Mouse (Mus musculus): ENCODE results near the gene Slc12a3. TPM values are rescaled to one million over a fixed set of nuclear protein-coding genes. Genes with fewer than 3 reads are reported as not detected.

Slc12a3 gene
- polyA plus RNA-seq, 1 experiment: 600 TPM

- TF ChIP-seq POLR2A (IDR thresholded peaks at IDR 0.05; ENCODE audit: low read depth, low read length): no peak
- TF ChIP-seq CTCF (conservative IDR thresholded peaks at IDR 0.05; ENCODE audit: insufficient read depth, insufficient read length, low read depth, low read length): no peak
- Histone ChIP-seq H3K36me3 (ENCODE audit: control insufficient read depth, insufficient read depth, low read length) (no peaks in the 10 kb centered on the region), H3K27me3 (replicated peaks; ENCODE audit: control insufficient read depth, insufficient read depth, low read length) (no peaks in the 10 kb centered on the region), H3K4me3 (ENCODE audit: insufficient read depth, low read depth, low read length) (no peak overlapping the region), H3K4me1 (ENCODE audit: control insufficient read depth, insufficient read depth, low read length) (no peaks in the 10 kb centered on the region), H3K27ac (ENCODE audit: insufficient read depth, low read depth, low read length) (no peak overlapping the region)
- WGBS: 81% methylated on average over 2 of the region's 2 CpGs
- no peak for DNase-seq
These were observed 14.9 kb upstream of the Slc12a3 start for GRCm38 (mm10) chr8:94314069-94314468.

GRCm38 (mm10) chr8:94317249-94317648 is 11.8 kb upstream of the Slc12a3 start:
- no peak for TF ChIP-seq CTCF (conservative IDR thresholded peaks at IDR 0.05; ENCODE audit: insufficient read depth, insufficient read length, low read depth, low read length)
- no peak for TF ChIP-seq POLR2A (IDR thresholded peaks at IDR 0.05; ENCODE audit: low read depth, low read length)
- Histone ChIP-seq H3K36me3 (ENCODE audit: control insufficient read depth, insufficient read depth, low read length) (no peaks in the 10 kb centered on the region), H3K27me3 (replicated peaks; ENCODE audit: control insufficient read depth, insufficient read depth, low read length) (no peaks in the 10 kb centered on the region), H3K27ac (ENCODE audit: insufficient read depth, low read depth, low read length) (no peak overlapping the region), H3K4me1 (ENCODE audit: control insufficient read depth, insufficient read depth, low read length) (no peaks in the 10 kb centered on the region), H3K4me3 (ENCODE audit: insufficient read depth, low read depth, low read length) (no peak overlapping the region)
- no peak for DNase-seq
- WGBS: 85% methylated on average over 2 of the region's 2 CpGs

- no peak for DNase-seq
- Histone ChIP-seq H3K4me1 (ENCODE audit: control insufficient read depth, insufficient read depth, low read length) (no peaks in the 10 kb centered on the region), H3K4me3 (ENCODE audit: insufficient read depth, low read depth, low read length) (no peak overlapping the region), H3K36me3 (ENCODE audit: control insufficient read depth, insufficient read depth, low read length) (no peaks in the 10 kb centered on the region), H3K27me3 (replicated peaks; ENCODE audit: control insufficient read depth, insufficient read depth, low read length) (no peaks in the 10 kb centered on the region), H3K27ac (ENCODE audit: insufficient read depth, low read depth, low read length) (no peak overlapping the region)
- WGBS: 100% methylated on average over 2 of the region's 2 CpGs
- TF ChIP-seq POLR2A (IDR thresholded peaks at IDR 0.05; ENCODE audit: low read depth, low read length): no peak
- TF ChIP-seq CTCF (conservative IDR thresholded peaks at IDR 0.05; ENCODE audit: insufficient read depth, insufficient read length, low read depth, low read length): no peak
These were observed 11.3 kb upstream of the Slc12a3 start for GRCm38 (mm10) chr8:94317691-94318090.

GRCm38 (mm10) chr8:94320036-94320435 is 9.0 kb upstream of the Slc12a3 start:
- 86% methylated on average over 2 of the region's 2 CpGs for WGBS
- Histone ChIP-seq H3K4me3 (ENCODE audit: insufficient read depth, low read depth, low read length) (no peak overlapping the region), H3K36me3 (ENCODE audit: control insufficient read depth, insufficient read depth, low read length) (no peaks in the 10 kb centered on the region), H3K4me1 (ENCODE audit: control insufficient read depth, insufficient read depth, low read length) (no peaks in the 10 kb centered on the region), H3K27me3 (replicated peaks; ENCODE audit: control insufficient read depth, insufficient read depth, low read length) (no peaks in the 10 kb centered on the region), H3K27ac (ENCODE audit: insufficient read depth, low read depth, low read length) (no peak overlapping the region)
- no peak for DNase-seq
- TF ChIP-seq CTCF (conservative IDR thresholded peaks at IDR 0.05; ENCODE audit: insufficient read depth, insufficient read length, low read depth, low read length) (no peak), POLR2A (IDR thresholded peaks at IDR 0.05; ENCODE audit: low read depth, low read length) (no peak)

GRCm38 (mm10) chr8:94322083-94322482 is 6.9 kb upstream of the Slc12a3 start:
- Histone ChIP-seq H3K4me1 (ENCODE audit: control insufficient read depth, insufficient read depth, low read length) (no peaks in the 10 kb centered on the region), H3K4me3 (ENCODE audit: insufficient read depth, low read depth, low read length) (no peak overlapping the region), H3K27me3 (replicated peaks; ENCODE audit: control insufficient read depth, insufficient read depth, low read length) (no peaks in the 10 kb centered on the region), H3K27ac (ENCODE audit: insufficient read depth, low read depth, low read length) (no peak overlapping the region), H3K36me3 (ENCODE audit: control insufficient read depth, insufficient read depth, low read length) (no peaks in the 10 kb centered on the region)
- no peak for DNase-seq
- TF ChIP-seq CTCF (conservative IDR thresholded peaks at IDR 0.05; ENCODE audit: insufficient read depth, insufficient read length, low read depth, low read length) (no peak), POLR2A (IDR thresholded peaks at IDR 0.05; ENCODE audit: low read depth, low read length) (no peak)
- 86% methylated on average over 4 of the region's 4 CpGs for WGBS

- 80% methylated on average over 6 of the region's 6 CpGs for WGBS
- TF ChIP-seq POLR2A (IDR thresholded peaks at IDR 0.05; ENCODE audit: low read depth, low read length) (no peak), CTCF (conservative IDR thresholded peaks at IDR 0.05; ENCODE audit: insufficient read depth, insufficient read length, low read depth, low read length) (no peak)
These were observed 6.0 kb upstream of the Slc12a3 start for GRCm38 (mm10) chr8:94323041-94323440.

GRCm38 (mm10) chr8:94324071-94324470 is 4.9 kb upstream of the Slc12a3 start:
- Histone ChIP-seq H3K4me1 (ENCODE audit: control insufficient read depth, insufficient read depth, low read length) (no peaks in the 10 kb centered on the region), H3K36me3 (ENCODE audit: control insufficient read depth, insufficient read depth, low read length) (no peaks in the 10 kb centered on the region), H3K27ac (ENCODE audit: insufficient read depth, low read depth, low read length) (no peak overlapping the region), H3K27me3 (replicated peaks; ENCODE audit: control insufficient read depth, insufficient read depth, low read length) (no peaks in the 10 kb centered on the region), H3K4me3 (ENCODE audit: insufficient read depth, low read depth, low read length) (no peak overlapping the region)
- TF ChIP-seq CTCF (conservative IDR thresholded peaks at IDR 0.05; ENCODE audit: insufficient read depth, insufficient read length, low read depth, low read length): no peak
- TF ChIP-seq POLR2A (IDR thresholded peaks at IDR 0.05; ENCODE audit: low read depth, low read length): no peak
- DNase-seq: no peak
- WGBS: 61% methylated on average over 12 of the region's 12 CpGs

More at GRCm38 (mm10) chr8:94323041-94323440, 6.0 kb upstream of the Slc12a3 start:
- H3K27ac ChIP-seq (ENCODE audit: insufficient read depth, low read depth, low read length): no peak overlapping the region
- no peaks in the 10 kb centered on the region for H3K36me3 ChIP-seq (ENCODE audit: control insufficient read depth, insufficient read depth, low read length)
- no peak overlapping the region for H3K4me3 ChIP-seq (ENCODE audit: insufficient read depth, low read depth, low read length)
- DNase-seq: no peak
- no peaks in the 10 kb centered on the region for H3K27me3 ChIP-seq (replicated peaks; ENCODE audit: control insufficient read depth, insufficient read depth, low read length)
- no peaks in the 10 kb centered on the region for H3K4me1 ChIP-seq (ENCODE audit: control insufficient read depth, insufficient read depth, low read length)

All from kidney, adult 2 months (tissue).